Mouse (Mus musculus) lung, adult 18-20 months (tissue): ENCODE data around the gene Rhof.

Source experiments
- DNase-seq, 2 experiments: peaks; one replicate each; pipeline ENCODE4 v3.0.0; 2022; ENCODE audit warnings: mixed read lengths in 2 of 2

Gene Rhof

GRCm38 (mm10) chr5:123132308-123133071 lies at the start of gene Rhof:
Gene Rhof (minus strand): TSS chr5:123132692.
- peak; percentile 85 for DNase-seq

DNA sequence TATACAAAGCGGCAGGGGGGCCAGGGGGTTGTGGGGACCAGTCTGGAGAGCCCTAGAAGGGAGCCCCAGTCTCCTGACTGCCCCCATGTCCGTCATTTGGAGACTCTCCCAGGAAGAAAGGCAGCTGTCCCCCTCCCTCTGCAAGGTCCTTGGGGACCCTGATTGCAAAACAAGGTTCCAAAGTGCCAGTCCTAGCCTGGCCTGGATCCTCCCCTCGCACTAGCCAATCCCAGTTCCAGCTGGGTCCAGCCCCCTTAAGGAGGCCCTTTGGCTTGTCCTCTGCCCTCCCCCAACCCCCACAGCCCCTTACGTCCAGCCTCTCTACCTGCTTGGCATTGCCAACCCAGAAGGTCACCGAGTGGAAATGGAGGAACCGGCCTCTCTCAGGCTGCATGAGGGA lies 49.0 kb upstream of the Rhof start:
- DNase-seq: peak in 1 of 2 experiments; percentile 29

DNA sequence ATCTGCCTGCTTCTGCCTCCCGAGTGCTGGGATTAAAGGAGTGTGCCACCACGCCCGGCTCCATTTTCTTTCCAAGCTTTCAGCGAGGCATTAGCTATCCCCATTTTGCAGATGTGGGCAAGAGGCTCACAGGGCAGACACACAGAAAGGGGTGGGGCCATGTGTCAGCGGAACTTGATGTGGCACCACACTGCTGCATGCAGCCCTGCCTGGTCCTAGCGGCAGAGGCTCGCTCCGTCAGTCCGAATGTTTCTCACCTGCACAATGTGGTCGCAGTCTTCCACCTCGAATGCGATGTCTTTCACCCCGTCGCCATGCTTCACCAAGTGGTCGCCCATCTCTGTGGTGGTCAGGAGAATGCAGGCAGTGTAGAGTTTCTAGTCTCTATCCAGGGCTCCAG lies 47.9 kb upstream of the Rhof start:
- no peak for DNase-seq

DNA sequence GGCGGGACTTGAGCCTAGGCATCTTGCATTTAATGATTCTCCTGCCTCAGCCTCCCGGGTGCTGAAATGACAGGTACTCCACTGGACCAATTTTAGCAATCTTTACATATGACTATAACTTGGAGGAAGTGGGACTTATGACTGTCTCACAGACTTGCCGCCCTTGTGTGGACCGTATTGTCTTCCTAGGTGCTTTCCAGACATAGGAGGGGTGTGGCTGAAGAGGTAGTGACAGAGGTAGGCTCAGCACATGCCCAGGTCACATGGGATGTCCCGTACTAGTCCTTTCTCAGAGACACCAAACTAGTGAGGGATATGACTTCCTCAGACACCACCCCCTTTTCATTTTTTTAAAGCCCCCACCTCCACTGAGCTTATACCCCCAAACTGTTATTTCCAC lies 46.3 kb upstream of the Rhof start:
- no peak for DNase-seq

DNA sequence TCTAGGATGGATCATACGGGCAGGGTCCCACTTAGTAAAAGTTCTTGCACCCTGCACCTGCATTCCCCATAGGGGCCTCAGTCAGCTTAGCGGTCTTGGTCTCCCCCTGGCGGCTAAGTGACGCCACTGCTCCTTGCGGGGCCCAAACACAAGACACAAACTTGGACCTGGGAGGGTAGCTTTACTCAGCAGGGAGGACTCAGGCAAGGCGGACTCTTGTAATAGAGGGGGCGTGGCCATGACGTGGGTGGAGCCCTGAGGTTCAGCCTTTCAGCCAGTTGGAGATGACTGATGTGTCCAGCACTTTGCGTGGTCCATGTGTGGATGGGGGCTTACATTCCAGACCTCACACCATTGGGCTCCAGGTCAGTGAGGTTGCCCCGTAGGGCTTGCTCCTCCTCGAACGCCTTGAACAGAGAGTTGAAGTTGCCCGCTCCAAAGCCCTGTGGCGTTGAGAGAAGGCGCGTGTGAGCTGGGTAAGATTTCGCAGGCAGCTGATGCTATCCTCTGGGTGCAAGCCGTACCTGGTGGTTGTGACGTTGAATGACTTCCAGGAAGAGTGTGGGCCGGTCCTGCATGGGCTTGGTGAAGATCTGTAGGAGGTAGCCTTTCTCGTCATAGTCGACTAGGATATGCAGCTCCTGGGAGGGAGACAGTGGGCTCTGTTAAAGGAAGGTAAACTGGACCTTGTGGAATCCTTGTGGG lies 39.3 kb upstream of the Rhof start:
- DNase-seq: peak; percentile 84 to 88

DNA sequence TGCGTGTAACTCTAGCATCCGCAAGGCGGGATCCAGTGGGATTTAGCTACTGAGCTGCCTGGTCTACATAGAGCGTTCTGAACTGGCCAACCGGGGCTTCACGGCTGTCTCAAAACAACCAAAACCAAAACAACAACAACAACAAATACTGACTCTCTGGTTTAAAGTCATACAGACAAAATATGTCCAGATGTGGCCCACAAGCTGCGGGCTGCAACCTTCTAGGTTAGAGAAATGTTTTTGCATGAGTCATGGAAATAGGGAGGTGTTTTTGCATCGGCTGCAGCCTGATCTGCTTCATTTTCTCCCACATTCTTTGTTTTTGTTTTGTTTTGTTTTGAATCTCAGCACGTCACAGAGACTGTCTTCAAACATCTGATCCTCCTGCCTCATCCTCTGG lies 37.9 kb upstream of the Rhof start:
- DNase-seq: no peak

DNA sequence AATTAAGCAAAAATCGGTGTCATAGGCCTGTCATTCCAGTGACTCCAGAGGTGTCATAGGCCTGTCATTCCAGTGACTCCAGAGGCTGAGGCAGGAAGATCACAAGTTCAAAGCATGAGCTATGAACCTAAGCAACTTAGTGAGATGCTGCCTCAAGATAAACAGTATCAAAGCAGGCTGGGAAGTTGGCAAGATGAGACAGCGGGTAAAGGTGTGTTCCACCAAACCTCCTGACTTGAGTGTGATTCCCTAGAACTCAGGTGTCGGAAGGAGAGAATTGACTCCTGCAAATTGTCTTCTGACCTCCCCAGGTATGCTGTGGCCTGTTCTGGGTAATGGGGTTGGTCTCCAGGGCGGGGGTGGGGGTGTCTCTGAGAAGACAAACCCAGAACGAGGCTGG lies 36.8 kb upstream of the Rhof start, which contains the start of gene Psmd9:
Gene Psmd9, plus strand, starts transcription at position 130 of the 400 bp plus-strand sequence.
- no peak for DNase-seq

- no peak for DNase-seq
These were observed 35.1 kb upstream of the Rhof start for GRCm38 (mm10) chr5:123167591-123167990.

DNA sequence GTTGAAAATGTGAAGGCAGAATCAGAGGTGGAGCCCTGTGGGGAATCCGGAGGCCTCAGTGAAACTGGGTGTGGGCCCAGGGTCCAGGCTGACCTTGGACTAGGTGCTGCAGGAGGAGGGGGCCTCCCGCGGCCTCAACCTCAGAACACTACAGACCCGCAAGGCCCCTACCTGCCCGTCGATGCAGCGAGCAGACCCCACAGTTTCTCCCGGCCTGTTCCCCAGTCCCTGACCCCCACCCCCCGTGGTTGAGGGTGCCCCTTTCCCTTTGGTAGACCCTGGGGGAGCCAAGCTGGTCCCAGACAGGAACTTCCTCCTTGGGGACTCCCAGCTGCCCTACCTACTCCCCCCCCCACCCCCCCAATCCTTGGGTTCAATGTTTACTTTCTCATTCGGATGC lies 33.9 kb upstream of the Rhof start:
- DNase-seq: no peak

DNA sequence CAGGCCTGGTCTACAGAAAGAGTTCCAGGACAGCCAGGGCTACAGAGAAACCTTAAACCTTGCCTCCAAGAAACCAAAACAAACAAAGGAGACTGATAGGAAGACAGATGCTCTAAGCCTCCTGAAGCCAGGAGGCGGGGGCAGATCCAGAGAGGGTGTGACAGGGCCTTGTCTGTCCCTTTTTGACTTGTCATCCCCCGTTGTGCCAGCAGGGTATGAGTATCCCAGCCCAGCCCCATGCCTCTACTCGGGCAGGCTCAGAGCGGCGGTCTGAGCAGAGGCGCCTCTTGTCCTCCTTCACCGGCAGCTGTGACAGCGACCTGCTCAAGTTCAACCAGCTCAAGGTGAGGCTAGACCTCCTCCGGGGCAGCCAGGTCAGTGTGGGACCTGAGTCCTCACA lies 30.4 kb upstream of the Rhof start:
- no peak for DNase-seq

- no peak for DNase-seq
These were observed 27.8 kb upstream of the Rhof start for GRCm38 (mm10) chr5:123160341-123160740.

GRCm38 (mm10) chr5:123159866-123160265 lies 27.4 kb upstream of the Rhof start:
- DNase-seq: no peak

DNA sequence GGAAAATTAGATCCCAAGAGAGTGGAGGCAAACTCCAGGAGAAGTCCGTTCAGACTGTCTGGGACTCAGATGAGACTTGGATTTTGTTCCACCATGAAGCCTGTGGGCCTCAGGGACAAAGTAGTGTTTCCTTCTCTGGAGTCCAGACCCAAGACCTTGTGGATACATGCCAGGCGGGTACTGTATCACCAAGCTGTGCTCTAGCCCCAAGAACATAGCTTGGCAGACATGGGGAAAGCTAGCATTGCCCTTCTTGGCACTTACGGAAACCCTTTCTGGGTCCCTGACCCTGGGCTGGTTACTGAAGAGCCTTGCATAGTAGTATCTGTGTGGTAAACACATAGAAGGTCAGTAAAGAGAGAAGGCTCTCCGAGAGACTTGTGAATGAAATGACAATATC lies 27.0 kb upstream of the Rhof start:
- no peak for DNase-seq

GRCm38 (mm10) chr5:123157972-123158371 lies 25.5 kb upstream of the Rhof start:
- DNase-seq: no peak

GRCm38 (mm10) chr5:123156763-123157162 lies 24.3 kb upstream of the Rhof start:
- no peak for DNase-seq

DNA sequence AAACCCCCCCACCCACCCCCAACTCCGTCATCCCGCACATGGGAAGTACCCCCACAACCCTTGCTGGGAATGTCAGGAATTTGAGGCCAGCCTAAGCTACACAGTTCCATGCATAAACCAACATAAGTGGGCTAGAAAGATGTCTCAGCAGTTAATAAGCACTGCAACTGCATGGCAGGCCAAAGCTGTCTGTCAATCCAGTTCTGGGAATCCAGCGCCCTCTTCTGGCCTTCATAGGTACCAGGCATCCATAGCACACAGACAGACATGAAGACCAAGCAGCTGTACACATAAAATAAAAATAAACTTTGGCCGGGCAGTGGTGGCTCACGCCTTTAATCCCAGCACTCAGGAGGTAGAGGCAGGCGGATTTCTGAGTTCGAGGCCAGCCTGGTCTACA lies 22.9 kb upstream of the Rhof start:
- DNase-seq: peak; percentile 71 to 79

- no peak for DNase-seq
These were observed 20.4 kb upstream of the Rhof start for GRCm38 (mm10) chr5:123152901-123153300.

GRCm38 (mm10) chr5:123151707-123152362 lies 19.3 kb upstream of the Rhof start:
- DNase-seq: no peak

- peak; percentile 62 to 69 for DNase-seq
These were observed 18.6 kb upstream of the Rhof start for GRCm38 (mm10) chr5:123151077-123151476.

DNA sequence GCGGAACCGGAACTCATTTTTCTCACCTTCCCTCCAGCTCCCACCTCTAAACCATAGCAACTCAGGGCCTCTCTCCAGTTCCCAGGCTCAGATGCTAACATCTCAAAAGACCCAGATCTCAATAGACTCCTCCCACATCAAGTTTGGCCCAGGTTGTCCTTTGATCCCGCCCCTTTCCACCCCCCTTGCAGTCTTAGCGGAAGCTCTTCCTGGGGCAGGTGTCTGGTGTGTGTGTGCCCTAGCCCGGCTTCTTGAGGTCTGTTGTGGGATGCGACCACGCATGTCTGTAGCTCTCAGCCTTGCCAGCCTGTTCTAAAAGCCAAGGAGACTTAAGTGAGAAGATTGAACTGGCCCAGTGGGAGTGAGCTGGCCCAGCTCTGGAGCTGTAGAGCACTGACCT lies 18.1 kb upstream of the Rhof start:
- DNase-seq: peak; percentile 50 to 53

- DNase-seq: peak; percentile 89 to 92
These were observed 17.2 kb upstream of the Rhof start for GRCm38 (mm10) chr5:123149451-123150400.

DNA sequence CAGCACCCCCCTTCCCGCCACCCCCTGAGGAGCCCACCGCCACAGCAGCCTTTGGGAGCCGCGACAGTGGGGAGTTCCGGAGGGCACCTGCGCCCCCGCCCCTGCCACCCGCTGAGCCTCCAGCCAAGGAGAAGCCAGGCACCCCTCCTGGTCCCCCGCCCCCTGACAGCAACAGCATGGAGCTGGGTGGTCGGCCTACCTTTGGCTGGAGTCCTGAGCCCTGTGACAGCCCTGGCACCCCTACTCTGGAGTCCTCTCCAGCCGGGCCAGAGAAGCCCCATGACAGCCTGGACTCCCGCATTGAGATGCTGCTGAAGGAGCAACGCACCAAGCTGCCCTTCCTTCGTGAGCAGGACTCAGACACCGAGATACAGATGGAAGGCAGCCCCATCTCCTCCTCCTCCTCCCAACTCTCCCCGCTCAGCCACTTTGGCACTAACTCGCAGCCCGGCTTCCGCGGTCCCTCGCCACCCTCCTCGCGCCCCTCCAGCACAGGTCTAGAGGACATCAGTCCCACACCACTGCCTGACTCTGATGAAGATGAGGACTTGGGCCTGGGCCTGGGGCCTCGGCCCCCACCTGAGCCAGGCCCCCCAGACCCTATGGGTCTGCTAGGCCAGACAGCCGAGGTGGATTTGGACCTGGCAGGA lies 15.7 kb upstream of the Rhof start:
- no peak for DNase-seq
